Mouse (Mus musculus): Measurements from ENCODE around the gene 1700056E22Rik. TPM values are rescaled to one million over a fixed set of nuclear protein-coding genes. Genes with fewer than 3 reads are reported as not detected.

The 1700056E22Rik gene
- total RNA-seq (2021) = 1 to 10 TPM; 1.4 to 2.1 TPM
- long read RNA-seq, experiment 1, partial matches to known transcripts = 0 of 2 reads
- long read RNA-seq, experiment 1, other reads (novel, unspliced or antisense) = 0 of 2 reads
- long read RNA-seq, experiment 2 = 0 reads

- DNase-seq = peak; percentile 94
Observed at GRCm38 (mm10) chr1:184034011-184034557, at the start of gene 1700056E22Rik. Gene 1700056E22Rik, minus strand, starts transcription at chr1:184034301.

GRCm38 (mm10) chr1:184083166-184083565 is 49.1 kb upstream of the 1700056E22Rik start:
- no peak for DNase-seq

DNA sequence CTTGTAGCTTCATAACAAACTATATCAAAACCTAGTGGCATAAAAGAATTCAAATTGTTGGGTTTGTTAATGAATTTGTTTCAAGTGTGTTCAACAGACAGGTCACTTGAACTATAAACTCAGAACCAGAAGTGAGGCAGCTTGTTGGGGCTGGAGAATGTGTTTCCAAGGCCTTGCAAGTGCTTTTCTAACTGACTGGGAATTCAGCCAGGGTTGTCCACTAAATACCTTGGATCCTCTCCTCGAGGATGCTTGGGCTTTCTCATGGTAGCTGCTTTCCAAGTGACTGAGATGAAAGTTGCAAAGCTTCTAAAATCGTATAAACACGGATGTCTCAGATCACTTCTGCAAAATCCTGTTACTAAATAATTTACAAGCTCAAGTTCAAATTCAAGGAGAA is 48.6 kb upstream of the 1700056E22Rik start:
- DNase-seq = no peak

GRCm38 (mm10) chr1:184079304-184079703 is 45.2 kb upstream of the 1700056E22Rik start:
- no peak for DNase-seq

GRCm38 (mm10) chr1:184076756-184077155 is 42.7 kb upstream of the 1700056E22Rik start:
- no peak for DNase-seq

DNA sequence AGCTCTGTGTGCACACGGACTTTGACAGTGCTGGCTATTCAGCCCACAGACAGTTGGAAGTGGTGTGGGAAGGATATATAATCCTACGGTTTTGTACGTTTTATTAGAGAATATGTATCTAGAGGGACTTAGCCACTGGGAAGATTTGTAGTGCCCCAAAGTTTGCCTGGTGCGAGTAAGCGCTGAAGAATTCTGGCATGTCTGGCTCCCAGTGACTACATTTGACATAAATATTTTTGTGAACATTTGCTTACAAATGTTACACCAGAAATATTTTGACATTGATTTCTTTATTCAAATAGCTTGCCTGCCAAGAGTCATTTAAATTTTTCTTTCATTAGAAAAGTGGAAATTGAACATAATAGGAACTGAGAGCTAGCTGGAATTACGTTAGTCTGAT is 42.0 kb upstream of the 1700056E22Rik start:
- DNase-seq = no peak

GRCm38 (mm10) chr1:184068971-184069370 is 34.9 kb upstream of the 1700056E22Rik start:
- no peak for DNase-seq

GRCm38 (mm10) chr1:184067704-184068558 is 33.8 kb upstream of the 1700056E22Rik start:
- DNase-seq = no peak

DNA sequence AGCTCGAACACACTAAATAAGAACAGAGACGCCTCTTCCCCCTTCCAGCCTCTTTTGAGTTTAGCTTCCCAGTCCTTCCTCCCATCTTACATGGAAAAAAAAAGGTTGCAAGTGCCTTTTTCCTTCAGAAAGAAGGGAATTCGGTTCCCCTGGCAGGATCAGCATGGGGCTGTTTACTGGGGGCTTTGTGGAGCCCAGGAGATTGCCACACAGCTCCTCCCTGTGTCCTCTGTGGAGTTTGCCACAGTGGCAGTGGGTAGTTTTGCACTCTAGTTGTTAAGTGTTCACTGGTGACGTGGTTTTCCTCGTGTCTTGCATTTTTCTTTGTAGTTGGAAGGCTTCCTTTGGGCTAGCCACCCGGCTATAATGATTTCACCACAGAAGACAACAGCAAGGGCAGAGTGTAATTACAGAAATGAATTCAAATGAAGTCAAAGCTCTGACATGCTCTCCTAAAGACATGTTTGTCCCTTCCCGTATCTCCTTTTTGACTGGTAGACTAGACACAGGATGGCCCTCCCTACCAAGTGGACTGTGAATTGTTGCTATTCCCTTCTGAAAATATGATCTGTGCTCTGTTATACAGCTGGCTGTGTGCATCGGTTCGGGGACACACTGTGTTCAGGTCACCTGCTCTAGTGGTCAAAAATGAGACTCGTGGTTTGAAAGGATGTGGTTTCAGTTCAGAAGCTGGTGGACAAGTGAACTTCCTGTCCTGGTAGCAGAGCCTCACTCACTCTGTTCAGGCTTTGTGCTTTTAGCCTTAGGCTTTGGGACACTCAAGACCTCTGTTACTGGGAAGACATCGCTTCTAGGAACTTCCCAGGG is 32.6 kb upstream of the 1700056E22Rik start:
- no peak for DNase-seq

DNA sequence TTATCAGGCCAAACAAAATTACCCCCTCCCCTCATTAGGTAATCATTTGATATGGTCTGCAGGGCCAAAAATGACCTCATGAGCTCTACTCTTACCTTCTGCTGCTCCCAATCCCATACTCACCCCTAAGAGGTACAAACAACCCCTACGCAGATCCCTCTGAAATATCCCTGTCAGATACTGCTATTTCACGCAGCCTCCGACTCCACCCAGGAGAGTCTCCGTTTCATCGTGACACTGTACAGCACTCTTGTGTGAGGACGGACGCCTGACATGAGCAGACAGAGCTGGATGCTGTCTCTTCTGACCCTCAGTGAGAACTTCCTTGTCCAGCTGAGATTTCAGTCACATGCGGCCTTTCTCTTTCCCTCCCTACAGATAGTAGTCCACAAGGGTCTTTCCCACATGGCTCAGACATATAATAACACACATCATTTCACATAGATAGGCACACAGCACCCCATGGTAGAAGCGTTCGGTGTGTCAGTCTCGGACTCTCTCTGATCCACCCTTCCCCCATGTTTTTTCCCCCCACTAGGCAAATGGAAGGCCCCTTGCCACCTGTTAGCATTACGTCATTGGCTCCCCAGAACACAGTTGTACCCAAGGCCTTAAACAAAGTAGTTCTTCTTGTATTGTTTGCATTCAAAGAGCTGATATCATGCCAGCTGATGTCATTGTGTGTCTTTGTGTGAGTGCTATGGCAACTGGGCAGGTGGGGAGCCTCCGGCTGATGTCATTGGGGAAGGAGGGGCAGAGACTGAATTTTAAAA is 31.7 kb upstream of the 1700056E22Rik start:
- DNase-seq = no peak

GRCm38 (mm10) chr1:184064306-184064705 is 30.2 kb upstream of the 1700056E22Rik start:
- DNase-seq = no peak

DNA sequence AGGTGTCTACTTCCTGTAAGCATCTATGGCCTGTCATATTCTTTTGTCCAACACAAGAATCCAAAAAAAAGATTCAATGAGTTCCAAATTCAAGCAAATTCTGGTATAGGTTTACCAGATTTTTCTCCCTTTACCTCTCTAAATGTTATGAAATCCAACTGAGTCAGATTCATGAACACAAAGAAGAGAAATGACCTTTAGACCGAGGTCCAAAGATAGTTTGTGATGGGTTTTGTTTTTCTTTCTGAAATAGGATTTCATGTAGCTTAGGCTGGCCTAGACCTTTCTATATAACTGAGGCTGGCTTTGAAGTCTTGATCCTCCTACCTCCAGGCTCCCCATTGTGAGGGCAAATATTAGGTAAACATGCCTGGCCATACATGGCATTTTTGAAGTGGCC is 27.8 kb upstream of the 1700056E22Rik start:
- no peak for DNase-seq

GRCm38 (mm10) chr1:184060828-184061734 is 27.0 kb upstream of the 1700056E22Rik start:
- DNase-seq = no peak

GRCm38 (mm10) chr1:184060381-184060780 is 26.3 kb upstream of the 1700056E22Rik start:
- no peak for DNase-seq

DNA sequence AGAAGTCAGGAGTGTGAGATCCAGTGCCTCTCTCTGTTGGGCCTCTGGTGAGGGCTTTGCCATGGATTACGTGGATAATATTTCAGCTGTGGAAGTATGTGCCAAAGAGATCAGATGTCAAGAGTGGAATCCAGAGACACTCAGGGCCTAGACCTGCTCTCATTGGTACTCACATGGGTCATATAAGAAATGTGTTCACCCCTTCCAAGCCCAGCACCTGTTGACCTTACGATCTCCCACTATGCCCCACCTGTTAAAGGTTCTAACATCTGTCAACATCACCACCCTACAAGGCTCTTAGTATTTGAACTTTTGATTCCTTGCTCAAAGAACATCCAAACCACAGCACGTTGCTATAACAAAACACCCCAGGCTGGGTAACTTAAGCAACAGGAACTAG is 25.7 kb upstream of the 1700056E22Rik start:
- DNase-seq = no peak

GRCm38 (mm10) chr1:184058206-184058605 is 24.1 kb upstream of the 1700056E22Rik start:
- no peak for DNase-seq

GRCm38 (mm10) chr1:184054176-184054575 is 20.1 kb upstream of the 1700056E22Rik start:
- DNase-seq = no peak

GRCm38 (mm10) chr1:184053711-184054110 is 19.6 kb upstream of the 1700056E22Rik start:
- DNase-seq = no peak

GRCm38 (mm10) chr1:184053141-184053540 is 19.0 kb upstream of the 1700056E22Rik start:
- DNase-seq = no peak

DNA sequence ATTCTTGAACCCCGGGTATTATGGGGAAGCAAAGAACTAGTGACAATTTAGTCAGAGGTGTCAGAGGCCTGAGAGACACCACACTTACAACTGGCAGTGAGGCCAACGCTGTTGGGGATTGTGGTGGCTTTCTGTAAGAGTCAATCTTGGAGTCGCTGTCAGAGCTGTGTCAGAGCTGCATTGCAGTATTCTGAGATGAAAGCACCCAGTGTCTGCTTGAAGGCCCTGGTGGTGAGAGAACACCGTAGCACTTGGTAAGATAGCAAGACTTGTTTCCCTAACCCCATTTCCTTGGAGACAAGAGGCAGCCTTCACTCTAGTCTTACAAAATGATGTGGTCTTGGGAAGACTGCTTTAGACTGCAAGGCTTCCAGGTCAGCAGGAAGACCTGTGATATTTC is 18.2 kb upstream of the 1700056E22Rik start:
- no peak for DNase-seq

- DNase-seq = peak; percentile 70
Observed at GRCm38 (mm10) chr1:184051824-184052223, 17.7 kb upstream of the 1700056E22Rik start.

Measured in gastrocnemius, postnatal 10 days (tissue).